Mouse (Mus musculus): ENCODE measurements around the gene Rpl13a.

GRCm38 (mm10) chr7:45094121-45094520 lies 34.4 kb downstream of the Rpl13a start:
- no peak for TF ChIP-seq CTCF (conservative IDR thresholded peaks at IDR 0.05; ENCODE audit: low read length)
- no peak for TF ChIP-seq NANOG (IDR thresholded peaks at IDR 0.05; ENCODE audit: borderline replicate concordance, low read length)
- no peak for TF ChIP-seq POU5F1 (IDR thresholded peaks at IDR 0.05; ENCODE audit: borderline replicate concordance, low read length)
